Comparison of ENCODE assay signal across 14 mouse cellular contexts in genomic region chr5:130927794-130928149, GRCm38 (mm10).
A peak's percentile ranks its signal among the peaks of the same experiment; 100 is the strongest.
DNase-seq lines count a peak whose midpoint lies in the region; ATAC-seq and TF ChIP-seq lines count a peak whose summit lies in the region.
"Had no signal": no experiment of that assay in that cellular context is flagged by ENCODE, and none has a peak within 500 bp of the region (broad histone marks: within the 10 kb centered on the region; RNA-seq: fewer than 3 reads in every experiment).

No protein-coding gene starts in this region.

- H3K9ac ChIP-seq in heart, embryonic 11.5 days (ENCODE audit: low read depth, low read length): no peak overlapping the region
- H3K9ac ChIP-seq in liver, embryonic 11.5 days (ENCODE audit: low read depth, low read length): no peak overlapping the region
- H3K9ac ChIP-seq in heart, postnatal 0 days (replicated peaks; ENCODE audit: low read depth, low read length): no peak overlapping the region
- H3K9ac ChIP-seq: forebrain, embryonic 13.5 days; liver, embryonic 14.5 days had no signal

- no peak; the same call in 1 of the 2 replicates for ATAC-seq in heart, embryonic 11.5 days (replicated peaks; ENCODE audit: insufficient number of reproducible peaks, low FRiP score, low TSS enrichment)
- ATAC-seq in liver, embryonic 11.5 days (replicated peaks; ENCODE audit: low FRiP score): no peak
- peak; percentile 55 for ATAC-seq in heart, postnatal 0 days (ENCODE audit: insufficient read depth, low read depth)
- ATAC-seq: forebrain, embryonic 13.5 days; inflammation-experienced regulatory T-cells, adult 6 months had no signal

- H3K4me3 ChIP-seq in heart, embryonic 11.5 days (ENCODE audit: low read depth, low read length): no peak overlapping the region
- no peak overlapping the region for H3K4me3 ChIP-seq in liver, embryonic 11.5 days (ENCODE audit: low read depth, low read length)
- no peak overlapping the region for H3K4me3 ChIP-seq in embryonic fibroblast, embryonic 13.5 days (ENCODE audit: insufficient read depth, low read length)
- H3K4me3 ChIP-seq in heart, postnatal 0 days (ENCODE audit: low read depth, low read length): no peak overlapping the region
- no peak overlapping the region for H3K4me3 ChIP-seq in forebrain, embryonic 10.5 days
- H3K4me3 ChIP-seq: forebrain, embryonic 13.5 days had no signal

- no peak for TF ChIP-seq POLR2A in embryonic fibroblast, embryonic 13.5 days (IDR thresholded peaks at IDR 0.05; ENCODE audit: low read depth, low read length)

- no peak overlapping the region for H3K27ac ChIP-seq in heart, embryonic 11.5 days (ENCODE audit: low read depth, low read length)
- no peak overlapping the region for H3K27ac ChIP-seq in liver, embryonic 11.5 days (ENCODE audit: low read depth, low read length)
- peak overlapping the region; percentile 36; the same call in 1 of the 2 replicates for H3K27ac ChIP-seq in embryonic fibroblast, embryonic 13.5 days (ENCODE audit: insufficient read depth, low read length)
- H3K27ac ChIP-seq in heart, postnatal 0 days (ENCODE audit: low read depth): no peak overlapping the region
- H3K27ac ChIP-seq in forebrain, embryonic 10.5 days: no peak overlapping the region
- H3K27ac ChIP-seq: forebrain, embryonic 13.5 days; liver, embryonic 14.5 days had no signal

- no peaks in the 10 kb centered on the region for H3K27me3 ChIP-seq in heart, embryonic 11.5 days (ENCODE audit: control insufficient read depth, insufficient read depth, low read length)
- H3K27me3 ChIP-seq in liver, embryonic 11.5 days (replicated peaks; ENCODE audit: control insufficient read depth, insufficient read depth, low read length): no peaks in the 10 kb centered on the region
- no peaks in the 10 kb centered on the region for H3K27me3 ChIP-seq in heart, postnatal 0 days (ENCODE audit: control insufficient read depth, insufficient read depth, low read length)
- H3K27me3 ChIP-seq in forebrain, embryonic 10.5 days (ENCODE audit: poor library complexity, severe bottlenecking): no peaks in the 10 kb centered on the region
- H3K27me3 ChIP-seq: forebrain, embryonic 13.5 days had no signal

- H3K36me3 ChIP-seq in heart, embryonic 11.5 days (ENCODE audit: control insufficient read depth, insufficient read depth, low read length): no peaks in the 10 kb centered on the region
- H3K36me3 ChIP-seq in liver, embryonic 11.5 days (ENCODE audit: control insufficient read depth, insufficient read depth, low read length): no peaks in the 10 kb centered on the region
- no peaks in the 10 kb centered on the region for H3K36me3 ChIP-seq in heart, postnatal 0 days (replicated peaks; ENCODE audit: control insufficient read depth, insufficient read depth, low read length)
- no peaks in the 10 kb centered on the region for H3K36me3 ChIP-seq in forebrain, embryonic 10.5 days (replicated peaks)

- peak; percentile 96 for DNase-seq in heart, adult 11 months
- DNase-seq in liver: peak; percentile 11
- no peak for DNase-seq in liver, embryonic 11.5 days (ENCODE audit: low spot score)
- DNase-seq in heart, postnatal 0 days (ENCODE audit: low spot score): peak; percentile 12
- no peak for DNase-seq in thymus, postnatal 25 days
- DNase-seq in forebrain, embryonic 10.5 days (ENCODE audit: extremely low spot score, low spot score): no peak
- DNase-seq: adrenal gland, postnatal 10 days; cerebellum, postnatal 10 days; spleen, adult 18-20 months had no signal

- 49% methylated on average over 8 of the region's 8 CpGs for WGBS in heart, embryonic 11.5 days (ENCODE audit: insufficient replicate concordance)
- 60% methylated on average over 8 of the region's 8 CpGs for WGBS in liver, embryonic 11.5 days
- WGBS in heart, postnatal 0 days: 41% methylated on average over 8 of the region's 8 CpGs
- 94% methylated on average over 8 of the region's 8 CpGs for WGBS in forebrain, embryonic 10.5 days

- H3K4me2 ChIP-seq in heart, embryonic 11.5 days: no peak overlapping the region
- H3K4me2 ChIP-seq in liver, embryonic 11.5 days: no peak overlapping the region
- H3K4me2 ChIP-seq in heart, postnatal 0 days (ENCODE audit: low read depth, low read length): no peak overlapping the region
- H3K4me2 ChIP-seq: forebrain, embryonic 13.5 days had no signal

- no peak for TF ChIP-seq EP300 in heart, postnatal 0 days (IDR thresholded peaks at IDR 0.05; ENCODE audit: low read depth)

- no peaks in the 10 kb centered on the region for H3K9me3 ChIP-seq in heart, embryonic 11.5 days (replicated peaks; ENCODE audit: control insufficient read depth, low read length)
- H3K9me3 ChIP-seq in liver, embryonic 11.5 days (ENCODE audit: control insufficient read depth, low read length): no peaks in the 10 kb centered on the region
- 0 out of 2 replicates have a peak, but pooled peaks cover 5% of the 10 kb centered on the region for H3K9me3 ChIP-seq in heart, postnatal 0 days (replicated peaks; ENCODE audit: control insufficient read depth, low read length)
- peaks cover 6% of the 10 kb centered on the region; the same call in 1 of the 2 replicates for H3K9me3 ChIP-seq in forebrain, embryonic 10.5 days

- no peak for TF ChIP-seq CTCF in embryonic fibroblast, embryonic 13.5 days (IDR thresholded peaks at IDR 0.05; ENCODE audit: borderline replicate concordance, insufficient read depth, low read length)
- TF ChIP-seq CTCF in heart, postnatal 0 days (IDR thresholded peaks at IDR 0.05; ENCODE audit: low read depth): no peak

- no peaks in the 10 kb centered on the region for H3K4me1 ChIP-seq in heart, embryonic 11.5 days (ENCODE audit: control insufficient read depth, insufficient read depth, low read length)
- H3K4me1 ChIP-seq in liver, embryonic 11.5 days (replicated peaks; ENCODE audit: control insufficient read depth, insufficient read depth, low read length): no peaks in the 10 kb centered on the region
- H3K4me1 ChIP-seq in embryonic fibroblast, embryonic 13.5 days (ENCODE audit: control insufficient read depth, insufficient read depth, low read length): no peaks in the 10 kb centered on the region
- H3K4me1 ChIP-seq in heart, postnatal 0 days (ENCODE audit: control insufficient read depth, insufficient read depth): no peaks in the 10 kb centered on the region
- peaks cover 12% of the 10 kb centered on the region for H3K4me1 ChIP-seq in forebrain, embryonic 10.5 days

Comparison
In these comparisons a context has a peak if more than half of its experiments do, and no peak if none do; other contexts are left out.
1. DNase-seq: peak in heart, adult 11 months (single experiment), liver (single experiment) and heart, postnatal 0 days (single experiment); none in liver, embryonic 11.5 days (single experiment), thymus, postnatal 25 days (single experiment) and forebrain, embryonic 10.5 days (single experiment).